Mouse (Mus musculus): ENCODE data around the gene Katnal1. TPM values are rescaled to one million over a fixed set of nuclear protein-coding genes. Genes with fewer than 3 reads are reported as not detected.
A peak's percentile ranks its signal among the peaks of the same experiment; 100 is the strongest.

The Katnal1 gene
- polyA plus RNA-seq, 1 experiment, result 5.6 TPM

- H3K4me3 ChIP-seq (ENCODE audit: control insufficient read depth, insufficient read depth, low read length), result no peak overlapping the region
These were observed 38.9 kb downstream of the Katnal1 start for GRCm38 (mm10) chr5:148890237-148890636.

GRCm38 (mm10) chr5:148888032-148888431, 41.1 kb downstream of the Katnal1 start:
- peaks cover 9% of the 10 kb centered on the region for H3K4me1 ChIP-seq (replicated peaks; ENCODE audit: control insufficient read depth, insufficient read depth, low read length)
- H3K27me3 ChIP-seq (ENCODE audit: control insufficient read depth, insufficient read depth, low read length), result no peaks in the 10 kb centered on the region
- H3K27ac ChIP-seq (ENCODE audit: control insufficient read depth, insufficient read depth, low read length), result no peak overlapping the region
- 30% methylated on average over 6 of the region's 6 CpGs for WGBS
- H3K4me3 ChIP-seq (ENCODE audit: control insufficient read depth, insufficient read depth, low read length), result no peak overlapping the region
- no peak for DNase-seq
- TF ChIP-seq POLR2A (IDR thresholded peaks at IDR 0.05; ENCODE audit: control insufficient read depth, extremely low read depth, insufficient read depth, low read length, poor library complexity), result no peak
- TF ChIP-seq CTCF (IDR thresholded peaks at IDR 0.05; ENCODE audit: borderline replicate concordance, control insufficient read depth, extremely low read depth, insufficient read depth, low read length, poor library complexity), result no peak
- H3K36me3 ChIP-seq (ENCODE audit: control insufficient read depth, insufficient read depth, low read length), result no peaks in the 10 kb centered on the region; the same call in 1 of the 2 replicates

More at GRCm38 (mm10) chr5:148890237-148890636, 38.9 kb downstream of the Katnal1 start:
- TF ChIP-seq CTCF (IDR thresholded peaks at IDR 0.05; ENCODE audit: borderline replicate concordance, control insufficient read depth, extremely low read depth, insufficient read depth, low read length, poor library complexity) (no peak), POLR2A (IDR thresholded peaks at IDR 0.05; ENCODE audit: control insufficient read depth, extremely low read depth, insufficient read depth, low read length, poor library complexity) (no peak)
- Histone ChIP-seq H3K27me3 (ENCODE audit: control insufficient read depth, insufficient read depth, low read length) (no peaks in the 10 kb centered on the region), H3K27ac (ENCODE audit: control insufficient read depth, insufficient read depth, low read length) (no peak overlapping the region), H3K36me3 (ENCODE audit: control insufficient read depth, insufficient read depth, low read length) (no peaks in the 10 kb centered on the region; the same call in 1 of the 2 replicates), H3K4me1 (replicated peaks; ENCODE audit: control insufficient read depth, insufficient read depth, low read length) (peaks cover 9% of the 10 kb centered on the region)
- WGBS, result 97% methylated on average over 4 of the region's 4 CpGs
- DNase-seq, result no peak

GRCm38 (mm10) chr5:148885821-148886609, 43.1 kb downstream of the Katnal1 start:
- H3K4me1 ChIP-seq (replicated peaks; ENCODE audit: control insufficient read depth, insufficient read depth, low read length), result peaks cover 9% of the 10 kb centered on the region
- H3K27ac ChIP-seq (ENCODE audit: control insufficient read depth, insufficient read depth, low read length), result no peak overlapping the region
- H3K36me3 ChIP-seq (ENCODE audit: control insufficient read depth, insufficient read depth, low read length), result no peaks in the 10 kb centered on the region; the same call in 1 of the 2 replicates
- H3K4me3 ChIP-seq (ENCODE audit: control insufficient read depth, insufficient read depth, low read length), result no peak overlapping the region
- TF ChIP-seq POLR2A (IDR thresholded peaks at IDR 0.05; ENCODE audit: control insufficient read depth, extremely low read depth, insufficient read depth, low read length, poor library complexity), result no peak
- TF ChIP-seq CTCF (IDR thresholded peaks at IDR 0.05; ENCODE audit: borderline replicate concordance, control insufficient read depth, extremely low read depth, insufficient read depth, low read length, poor library complexity), result no peak
- DNase-seq, result no peak
- H3K27me3 ChIP-seq (ENCODE audit: control insufficient read depth, insufficient read depth, low read length), result no peaks in the 10 kb centered on the region
- 93% methylated on average over 22 of the region's 22 CpGs for WGBS

- no peak for DNase-seq
- Histone ChIP-seq H3K27ac (ENCODE audit: control insufficient read depth, insufficient read depth, low read length) (no peak overlapping the region), H3K27me3 (ENCODE audit: control insufficient read depth, insufficient read depth, low read length) (no peaks in the 10 kb centered on the region), H3K36me3 (ENCODE audit: control insufficient read depth, insufficient read depth, low read length) (no peaks in the 10 kb centered on the region), H3K4me1 (replicated peaks; ENCODE audit: control insufficient read depth, insufficient read depth, low read length) (peaks cover 6% of the 10 kb centered on the region), H3K4me3 (ENCODE audit: control insufficient read depth, insufficient read depth, low read length) (no peak overlapping the region)
- 95% methylated on average over 8 of the region's 8 CpGs for WGBS
- TF ChIP-seq CTCF (IDR thresholded peaks at IDR 0.05; ENCODE audit: borderline replicate concordance, control insufficient read depth, extremely low read depth, insufficient read depth, low read length, poor library complexity) (no peak), POLR2A (IDR thresholded peaks at IDR 0.05; ENCODE audit: control insufficient read depth, extremely low read depth, insufficient read depth, low read length, poor library complexity) (no peak)
These were observed 45.4 kb downstream of the Katnal1 start for GRCm38 (mm10) chr5:148883671-148884070.

GRCm38 (mm10) chr5:148879218-148879617, 49.9 kb downstream of the Katnal1 start:
- Histone ChIP-seq H3K4me1 (replicated peaks; ENCODE audit: control insufficient read depth, insufficient read depth, low read length) (no peaks in the 10 kb centered on the region), H3K27ac (ENCODE audit: control insufficient read depth, insufficient read depth, low read length) (no peak overlapping the region), H3K4me3 (ENCODE audit: control insufficient read depth, insufficient read depth, low read length) (no peak overlapping the region), H3K27me3 (ENCODE audit: control insufficient read depth, insufficient read depth, low read length) (no peaks in the 10 kb centered on the region), H3K36me3 (ENCODE audit: control insufficient read depth, insufficient read depth, low read length) (no peaks in the 10 kb centered on the region)
- TF ChIP-seq CTCF (IDR thresholded peaks at IDR 0.05; ENCODE audit: borderline replicate concordance, control insufficient read depth, extremely low read depth, insufficient read depth, low read length, poor library complexity), result no peak
- no peak for TF ChIP-seq POLR2A (IDR thresholded peaks at IDR 0.05; ENCODE audit: control insufficient read depth, extremely low read depth, insufficient read depth, low read length, poor library complexity)
- WGBS, result 96% methylated on average over 6 of the region's 6 CpGs
- peak; percentile 44 for DNase-seq

- no peak overlapping the region for H3K27ac ChIP-seq (ENCODE audit: control insufficient read depth, insufficient read depth, low read length)
These were observed 56.0 kb downstream of the Katnal1 start for GRCm38 (mm10) chr5:148873116-148873515.

More at GRCm38 (mm10) chr5:148873116-148873515, 56.0 kb downstream of the Katnal1 start:
- TF ChIP-seq POLR2A (IDR thresholded peaks at IDR 0.05; ENCODE audit: control insufficient read depth, extremely low read depth, insufficient read depth, low read length, poor library complexity) (no peak), CTCF (IDR thresholded peaks at IDR 0.05; ENCODE audit: borderline replicate concordance, control insufficient read depth, extremely low read depth, insufficient read depth, low read length, poor library complexity) (no peak)
- H3K4me3 ChIP-seq (ENCODE audit: control insufficient read depth, insufficient read depth, low read length), result no peak overlapping the region
- no peaks in the 10 kb centered on the region for H3K27me3 ChIP-seq (ENCODE audit: control insufficient read depth, insufficient read depth, low read length)
- peaks cover 3% of the 10 kb centered on the region for H3K4me1 ChIP-seq (replicated peaks; ENCODE audit: control insufficient read depth, insufficient read depth, low read length)
- WGBS, result 98% methylated on average over 8 of the region's 8 CpGs
- DNase-seq, result no peak
- H3K36me3 ChIP-seq (ENCODE audit: control insufficient read depth, insufficient read depth, low read length), result no peaks in the 10 kb centered on the region
